Mouse (Mus musculus) hindbrain, embryonic 14.5 days (tissue): ENCODE data around the gene Zfpm1. TPM values are rescaled to one million over a fixed set of nuclear protein-coding genes. Genes with fewer than 3 reads are reported as not detected.
"Not testable (repeated sequence)": the region's sequence is repeated elsewhere in the genome, so short reads cannot be mapped to it uniquely, and the experiment has no call there.

ENCODE experiments used
- ATAC-seq: fragments of 200-750 bp; cut with Nextera tagmentation; 2 replicates; pipeline ENCODE4 v1.8.0; 2017; ENCODE audit warnings: moderate number of reproducible peaks, mild to moderate bottlenecking, moderate TSS enrichment, moderate library complexity; ENCODE audit not compliant: low FRiP score
- DNase-seq: peaks from one replicate; pipeline ENCODE4 v3.0.0-alpha.2; 2015; ENCODE audit warnings: low spot score
- H3K27ac ChIP-seq: fragments of 300-500 bp; sonication (generic); 2 replicates; pipeline ENCODE4 v1.5.1; 2014; ENCODE audit warnings: mild to moderate bottlenecking, moderate library complexity
- H3K27me3 ChIP-seq: fragments of 300-500 bp; sonication (generic); 2 replicates; pipeline ENCODE4 v1.6.1; 2014; ENCODE audit warnings: mild to moderate bottlenecking, low read length, mixed read lengths; ENCODE audit not compliant: control insufficient read depth, insufficient read depth
- H3K36me3 ChIP-seq: fragments of 300-500 bp; sonication (generic); replicated peaks from 2 replicates; pipeline ENCODE4 v1.6.1; 2014; ENCODE audit not compliant: control insufficient read depth, insufficient read depth
- H3K4me1 ChIP-seq: fragments of 300-500 bp; sonication (generic); replicated peaks from 2 replicates; pipeline ENCODE4 v1.6.1; 2014; ENCODE audit warnings: antibody characterized with exemption, low read length, mixed read lengths; ENCODE audit not compliant: control insufficient read depth, insufficient read depth
- H3K4me2 ChIP-seq: fragments of 300-500 bp; sonication (generic); replicated peaks from 2 replicates; pipeline ENCODE4 v1.6.1; 2014; ENCODE audit warnings: mild to moderate bottlenecking, moderate library complexity
- H3K4me3 ChIP-seq: fragments of 300-500 bp; sonication (generic); replicated peaks from 2 replicates; pipeline ENCODE4 v1.5.1; 2014; ENCODE audit warnings: mild to moderate bottlenecking, low read length
- H3K9ac ChIP-seq: fragments of 300-500 bp; sonication (generic); 2 replicates; pipeline ENCODE4 v1.6.1; 2014
- H3K9me3 ChIP-seq: fragments of 300-500 bp; sonication (generic); 2 replicates; pipeline ENCODE4 v1.6.1; 2016; ENCODE audit warnings: low read length; ENCODE audit not compliant: control insufficient read depth
- WGBS: fragments of 180-500 bp; shearing (Covaris S2); extraction: QIAGEN DNeasy Blood & Tissue Kit; methylation state at CpG from one replicate; pipeline ENCODE4 v1.1.7; 2014; 5-methylcytosine and 5-hydroxymethylcytosine counted together
- polyA plus RNA-seq: library from polyadenylated mRNA; unstranded; fragments of >200 nt; fragmentation: Nextera tagmentation; extraction: Ambion mirVana; gene quantifications from 2 replicates; pipeline ENCODE4 v1.2.1, GENCODE M21; 2014

The Zfpm1 gene
- polyA plus RNA-seq, 1 experiment from 2014 or later: 2.0 TPM

- not testable (repeated sequence) for H3K9ac ChIP-seq, H3K27ac ChIP-seq, H3K4me3 ChIP-seq, ATAC-seq, H3K27me3 ChIP-seq, H3K9me3 ChIP-seq, DNase-seq, H3K4me2 ChIP-seq, H3K36me3 ChIP-seq
- H3K4me1 ChIP-seq: peaks cover 23% of the 10 kb centered on the region
- WGBS: 7% methylated on average over 13 of the region's 13 CpGs
Observed at GRCm38 (mm10) chr8:122323951-122324402, 42.0 kb downstream of the Zfpm1 start.

GRCm38 (mm10) chr8:122325196-122325595 is 43.3 kb downstream of the Zfpm1 start:
- Histone ChIP-seq H3K9me3 (no peaks in the 10 kb centered on the region), H3K27me3 (no peaks in the 10 kb centered on the region), H3K9ac (no peak overlapping the region), H3K4me2 (no peak overlapping the region), H3K36me3 (no peaks in the 10 kb centered on the region), H3K4me3 (no peak overlapping the region), H3K4me1 (peaks cover 26% of the 10 kb centered on the region), H3K27ac (no peak overlapping the region)
- DNase-seq: no peak
- ATAC-seq: no peak
- 64% methylated on average over 2 of the region's 2 CpGs for WGBS

GRCm38 (mm10) chr8:122326114-122326542 is 44.2 kb downstream of the Zfpm1 start:
- peaks cover 19% of the 10 kb centered on the region for H3K4me1 ChIP-seq
- no peak overlapping the region for H3K4me3 ChIP-seq
- no peaks in the 10 kb centered on the region for H3K27me3 ChIP-seq
- ATAC-seq (no peak), DNase-seq (no peak)
- H3K27ac ChIP-seq: no peak overlapping the region
- H3K4me2 ChIP-seq: peak overlapping the region; percentile 19; the same call in 1 of the 2 replicates
- H3K9ac ChIP-seq: no peak overlapping the region
- no peaks in the 10 kb centered on the region for H3K9me3 ChIP-seq
- WGBS: 24% methylated on average over 14 of the region's 14 CpGs
- no peaks in the 10 kb centered on the region for H3K36me3 ChIP-seq

- DNase-seq (no peak), ATAC-seq (no peak)
- no peak overlapping the region for H3K4me2 ChIP-seq
- no peak overlapping the region for H3K9ac ChIP-seq
- H3K9me3 ChIP-seq: no peaks in the 10 kb centered on the region
- peaks cover 5% of the 10 kb centered on the region for H3K27me3 ChIP-seq
- no peaks in the 10 kb centered on the region for H3K36me3 ChIP-seq
- H3K27ac ChIP-seq: 0 out of 2 replicates have a peak overlapping the region, but pooled peaks have one; percentile 23
- peaks cover 19% of the 10 kb centered on the region for H3K4me1 ChIP-seq
- WGBS: 74% methylated on average over 8 of the region's 8 CpGs
- H3K4me3 ChIP-seq: no peak overlapping the region
Observed at GRCm38 (mm10) chr8:122329072-122329471, 47.1 kb downstream of the Zfpm1 start.

GRCm38 (mm10) chr8:122329553-122330239 is 47.8 kb downstream of the Zfpm1 start:
- Histone ChIP-seq H3K4me3 (no peak overlapping the region), H3K4me1 (peaks cover 15% of the 10 kb centered on the region), H3K36me3 (no peaks in the 10 kb centered on the region), H3K9ac (no peak overlapping the region), H3K27ac (0 out of 2 replicates have a peak overlapping the region, but pooled peaks have one; percentile 23), H3K9me3 (no peaks in the 10 kb centered on the region), H3K4me2 (no peak overlapping the region), H3K27me3 (peaks cover 11% of the 10 kb centered on the region)
- 54% methylated on average over 22 of the region's 22 CpGs for WGBS
- no peak for ATAC-seq
- DNase-seq: no peak

- Histone ChIP-seq H3K27ac (peak overlapping the region; percentile 47; the same call in 1 of the 2 replicates), H3K4me1 (peaks cover 15% of the 10 kb centered on the region), H3K9ac (no peak overlapping the region), H3K4me2 (no peak overlapping the region), H3K4me3 (no peak overlapping the region), H3K36me3 (no peaks in the 10 kb centered on the region), H3K27me3 (peaks cover 20% of the 10 kb centered on the region), H3K9me3 (no peaks in the 10 kb centered on the region)
- DNase-seq: no peak
- 71% methylated on average over 12 of the region's 12 CpGs for WGBS
- no peak for ATAC-seq
Observed at GRCm38 (mm10) chr8:122330446-122331133, 48.6 kb downstream of the Zfpm1 start.

GRCm38 (mm10) chr8:122331134-122331523 is 49.2 kb downstream of the Zfpm1 start:
- Histone ChIP-seq H3K36me3 (no peaks in the 10 kb centered on the region), H3K4me3 (no peak overlapping the region), H3K9ac (no peak overlapping the region), H3K27me3 (peaks cover 24% of the 10 kb centered on the region), H3K4me1 (peaks cover 14% of the 10 kb centered on the region; the same call in 1 of the 2 replicates), H3K9me3 (no peaks in the 10 kb centered on the region), H3K4me2 (no peak overlapping the region), H3K27ac (0 out of 2 replicates have a peak overlapping the region, but pooled peaks have one; percentile 47)
- ATAC-seq (no peak), DNase-seq (no peak)
- WGBS: 64% methylated on average over 3 of the region's 3 CpGs

- Histone ChIP-seq H3K27me3 (peaks cover 40% of the 10 kb centered on the region), H3K36me3 (no peaks in the 10 kb centered on the region), H3K4me3 (no peak overlapping the region), H3K27ac (no peak overlapping the region), H3K4me1 (peaks cover 20% of the 10 kb centered on the region; the same call in 1 of the 2 replicates), H3K4me2 (no peak overlapping the region), H3K9ac (no peak overlapping the region), H3K9me3 (no peaks in the 10 kb centered on the region)
- peak; percentile 86 for DNase-seq
- WGBS: 66% methylated on average over 6 of the region's 6 CpGs
- no peak for ATAC-seq
Observed at GRCm38 (mm10) chr8:122332753-122333506, 51.0 kb downstream of the Zfpm1 start.

- no peak for DNase-seq
- Histone ChIP-seq H3K27ac (no peak overlapping the region), H3K4me2 (no peak overlapping the region), H3K9ac (no peak overlapping the region), H3K27me3 (peaks cover 46% of the 10 kb centered on the region), H3K9me3 (no peaks in the 10 kb centered on the region), H3K36me3 (no peaks in the 10 kb centered on the region), H3K4me1 (peaks cover 20% of the 10 kb centered on the region; the same call in 1 of the 2 replicates), H3K4me3 (no peak overlapping the region)
- ATAC-seq: no peak
- 78% methylated on average over 7 of the region's 7 CpGs for WGBS
Observed at GRCm38 (mm10) chr8:122333531-122333930, 51.6 kb downstream of the Zfpm1 start.
